Mouse (Mus musculus) MEL (cell line): ENCODE measurements around the gene Lcorl.

ENCODE experiments used
- CHD1 ChIP-seq: IDR thresholded peaks from 2 replicates; pipeline ENCODE4 v1.6.1; 2012; ENCODE audit warnings: low read depth, mild to moderate bottlenecking, inconsistent platforms, low read length, improper control_type of control experiment
- CTCF ChIP-seq, 3 experiments: IDR thresholded peaks in 2 of 3; conservative IDR thresholded peaks in 1 of 3; 2 replicates each; pipeline ENCODE4 v1.5.1; 2011 to 2012; ENCODE audit warnings: low read length in 3 of 3, low read depth in 2 of 3, mild to moderate bottlenecking in 2 of 3, improper control_type of control experiment in 1 of 3, inconsistent platforms in 1 of 3, mixed read lengths in 1 of 3, moderate library complexity in 1 of 3; ENCODE audit not compliant: control insufficient read depth in 1 of 3, insufficient read depth in 1 of 3, poor library complexity in 1 of 3, severe bottlenecking in 1 of 3
- E2F4 ChIP-seq: IDR thresholded peaks from 2 replicates; pipeline ENCODE4 v1.6.1; 2011; ENCODE audit warnings: low read depth, low read length, improper control_type of control experiment, borderline replicate concordance
- EP300 ChIP-seq, 2 experiments: IDR thresholded peaks; 2 replicates each; pipeline ENCODE4 v1.6.1; 2011; ENCODE audit warnings: improper control_type of control experiment in 2 of 2, low read length in 2 of 2, low read depth in 1 of 2, mild to moderate bottlenecking in 1 of 2
- GATA1 ChIP-seq: IDR thresholded peaks from 2 replicates; pipeline ENCODE4 v1.6.1; 2011; ENCODE audit warnings: low read depth, low read length, improper control_type of control experiment
- MEF2A ChIP-seq: IDR thresholded peaks from 2 replicates; pipeline ENCODE4 v1.6.1; 2014; ENCODE audit warnings: low read depth, mild to moderate bottlenecking, inconsistent platforms, low read length, improper control_type of control experiment; ENCODE audit not compliant: poor library complexity, insufficient replicate concordance, severe bottlenecking; ENCODE audit errors: extremely low read depth
- NRF1 ChIP-seq: IDR thresholded peaks from 2 replicates; pipeline ENCODE4 v1.6.1; 2014; ENCODE audit warnings: low read depth, mild to moderate bottlenecking, inconsistent platforms, low read length, improper control_type of control experiment, moderate library complexity; ENCODE audit not compliant: poor library complexity, insufficient read depth, severe bottlenecking
- POLR2A ChIP-seq, 2 experiments: IDR thresholded peaks; 2 replicates each; pipeline ENCODE4 v1.6.1; 2011 to 2012; ENCODE audit warnings: low read length in 2 of 2, mild to moderate bottlenecking in 2 of 2, control low read depth in 1 of 2, improper control_type of control experiment in 1 of 2, low read depth in 1 of 2, moderate library complexity in 1 of 2; ENCODE audit not compliant: control insufficient read depth in 1 of 2, insufficient read depth in 1 of 2, poor library complexity in 1 of 2
- POLR2AphosphoS5 ChIP-seq: IDR thresholded peaks from 2 replicates; pipeline ENCODE4 v1.6.1; 2012; ENCODE audit warnings: low read depth, borderline replicate concordance, mild to moderate bottlenecking, inconsistent platforms, low read length, moderate library complexity, mixed read lengths
- UBTF ChIP-seq: IDR thresholded peaks from 2 replicates; pipeline ENCODE4 v1.6.1; 2012; ENCODE audit warnings: low read depth, mild to moderate bottlenecking, inconsistent platforms, low read length, improper control_type of control experiment, moderate library complexity, borderline replicate concordance; ENCODE audit not compliant: insufficient read depth
- USF1 ChIP-seq: IDR thresholded peaks from 2 replicates; pipeline ENCODE4 v1.6.1; 2014; ENCODE audit warnings: low read depth, mild to moderate bottlenecking, inconsistent platforms, low read length, improper control_type of control experiment, moderate library complexity
- ZC3H11A ChIP-seq: IDR thresholded peaks from 2 replicates; pipeline ENCODE4 v1.6.1; 2012; ENCODE audit warnings: low read depth, mild to moderate bottlenecking, inconsistent platforms, low read length, improper control_type of control experiment

GRCm38 (mm10) chr5:45857254-45858011, at the start of gene Lcorl:
- TF ChIP-seq E2F4, result 0 out of 2 replicates have a peak, but pooled peaks have one; percentile 58
- TF ChIP-seq ZC3H11A, result no peak
- TF ChIP-seq CTCF (IDR thresholded peaks at IDR 0.05 in 2 of 3, conservative IDR thresholded peaks at IDR 0.05 in 1 of 3; ENCODE audit: control insufficient read depth in 1 of 3, insufficient read depth in 1 of 3, low read depth in 2 of 3, low read length in 3 of 3, poor library complexity in 1 of 3, severe bottlenecking in 1 of 3), result no peak
- TF ChIP-seq UBTF, result no peak
- TF ChIP-seq MEF2A, result no peak
- TF ChIP-seq EP300 (IDR thresholded peaks at IDR 0.05; ENCODE audit: low read depth in 1 of 2, low read length in 2 of 2), result peak in 1 of 2 experiments; percentile 37; a peak in 1 of 4 replicates
- no peak for TF ChIP-seq CHD1
- TF ChIP-seq POLR2A (IDR thresholded peaks at IDR 0.05; ENCODE audit: control insufficient read depth in 1 of 2, insufficient read depth in 1 of 2, low read depth in 1 of 2, low read length in 2 of 2, poor library complexity in 1 of 2), result peak; percentile 48 to 57; a peak in 3 of 4 replicates
- TF ChIP-seq GATA1, result no peak
- TF ChIP-seq USF1, result peak; percentile 83
- TF ChIP-seq NRF1, result peak; percentile 52; the same call in 1 of the 2 replicates
- TF ChIP-seq POLR2AphosphoS5, result no peak
